Mouse (Mus musculus): ENCODE data around the gene Fam181a.

Gene Fam181a

GRCm38 (mm10) chr12:103358951-103359801 is 48.4 kb downstream of the Fam181a start:
- DNase-seq, result no peak

- DNase-seq, result no peak
Measured at GRCm38 (mm10) chr12:103360812-103361211, 50.0 kb downstream of the Fam181a start.

GRCm38 (mm10) chr12:103361539-103362307 is 50.9 kb downstream of the Fam181a start:
- no peak for DNase-seq

- no peak for DNase-seq
Measured at GRCm38 (mm10) chr12:103362336-103362735, 51.6 kb downstream of the Fam181a start.

All from thymus, adult 18-20 months (tissue).